Mouse (Mus musculus) olfactory bulb, adult 2 months (tissue): Measurements from ENCODE around the gene Atp2a3.

Source experiments
- CTCF ChIP-seq: fragments of 200-500 bp; IDR thresholded peaks from 2 replicates; pipeline ENCODE4 v1.5.1; 2012; ENCODE audit warnings: low read depth, mild to moderate bottlenecking, low read length, moderate library complexity; ENCODE audit not compliant: insufficient read depth
- POLR2A ChIP-seq: fragments of 200-500 bp; IDR thresholded peaks from 2 replicates; pipeline ENCODE4 v1.6.1; 2012; ENCODE audit warnings: mild to moderate bottlenecking, low read depth, low read length, moderate library complexity; ENCODE audit not compliant: insufficient read depth

- TF ChIP-seq CTCF (no peak), POLR2A (no peak)
Measured at GRCm38 (mm10) chr11:72947840-72948239, 13.1 kb upstream of the Atp2a3 start.
